Mouse (Mus musculus) kidney, adult 2 months (tissue): ENCODE data around the gene Nr2c2.

Source experiments
- CTCF ChIP-seq: fragments of 200-500 bp; conservative IDR thresholded peaks from 2 replicates; pipeline ENCODE4 v1.5.1; 2011; ENCODE audit warnings: low read depth, mild to moderate bottlenecking, control low read depth, low read length, moderate library complexity, mixed read lengths; ENCODE audit not compliant: insufficient read depth, insufficient read length
- POLR2A ChIP-seq: fragments of 200-500 bp; IDR thresholded peaks from one replicate; pipeline ENCODE4 v1.6.1; 2011; ENCODE audit warnings: low read depth, low read length, control low read depth

- TF ChIP-seq CTCF: no peak
- TF ChIP-seq POLR2A: no peak
Observed at GRCm38 (mm10) chr6:92057768-92058167, 33.4 kb upstream of the Nr2c2 start.
